Mouse (Mus musculus): ENCODE measurements around the gene Clmn.
"Not testable (repeated sequence)": the region's sequence is repeated elsewhere in the genome, so short reads cannot be mapped to it uniquely, and the experiment has no call there.

Gene Clmn

DNA sequence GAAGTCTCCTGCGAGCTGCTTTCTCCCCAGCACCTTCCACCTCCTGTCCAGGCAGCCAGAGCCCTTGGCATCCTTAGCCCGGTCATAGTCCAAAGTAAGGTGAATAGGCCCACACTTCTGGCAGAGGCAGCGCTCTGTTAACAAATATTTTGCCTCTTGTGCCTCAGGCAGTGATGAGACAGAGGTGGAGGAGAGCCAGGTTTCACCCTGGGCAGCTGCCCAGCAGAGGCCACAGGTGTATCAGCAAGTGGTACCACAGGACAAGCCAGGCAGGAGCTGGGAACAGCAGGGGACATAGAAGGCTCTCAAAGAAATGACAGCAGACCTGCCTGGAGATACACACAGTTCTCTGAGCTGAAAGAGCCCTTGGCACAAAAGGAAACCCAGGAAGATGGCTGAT lies 23.6 kb downstream of the Clmn start:
- in situ Hi-C loops (cut with MboI; ENCODE audit: low sequenced_read_pairs): no loop called here

DNA sequence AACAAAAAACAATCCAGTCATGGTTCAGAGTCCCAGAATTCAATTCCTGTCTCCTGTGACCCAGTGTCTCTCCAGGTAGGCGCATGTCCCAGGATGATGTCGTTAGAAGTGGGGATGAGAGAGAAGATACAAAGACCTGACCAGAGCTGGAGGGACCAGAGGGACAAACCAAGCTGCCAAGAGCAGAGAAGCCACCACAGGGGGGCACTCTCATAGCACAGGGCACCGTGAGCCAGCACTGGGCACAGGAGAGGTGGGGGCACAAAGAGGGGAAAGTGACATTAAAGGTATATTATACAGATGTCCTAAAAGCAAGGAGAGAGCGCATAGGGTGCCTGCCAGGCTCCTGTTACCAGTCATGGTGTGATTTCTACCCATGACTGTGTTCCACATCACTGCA lies 25.9 kb downstream of the Clmn start:
- in situ Hi-C loops (cut with MboI; ENCODE audit: low sequenced_read_pairs): no loop called here

DNA sequence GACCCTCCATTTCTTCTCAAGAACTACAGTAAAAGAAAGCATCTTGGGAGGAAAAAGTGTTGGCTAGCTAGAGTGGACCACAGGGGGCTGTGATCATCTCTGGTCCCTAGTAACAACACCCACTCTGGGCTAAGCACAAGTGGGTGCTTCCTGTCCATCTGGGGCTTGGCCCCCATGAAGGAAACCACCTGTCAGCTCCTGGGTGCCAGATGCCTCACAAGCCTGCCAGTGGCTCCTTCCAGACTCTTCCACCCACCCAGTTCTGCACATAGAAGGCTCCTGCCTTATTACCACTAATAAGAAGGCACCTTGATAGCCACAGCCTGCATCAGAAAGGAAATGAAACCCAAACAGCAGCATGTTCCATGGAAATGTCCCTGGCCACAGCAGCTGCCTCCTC lies 26.4 kb downstream of the Clmn start:
- in situ Hi-C loops (cut with MboI; ENCODE audit: low sequenced_read_pairs): no loop called here

DNA sequence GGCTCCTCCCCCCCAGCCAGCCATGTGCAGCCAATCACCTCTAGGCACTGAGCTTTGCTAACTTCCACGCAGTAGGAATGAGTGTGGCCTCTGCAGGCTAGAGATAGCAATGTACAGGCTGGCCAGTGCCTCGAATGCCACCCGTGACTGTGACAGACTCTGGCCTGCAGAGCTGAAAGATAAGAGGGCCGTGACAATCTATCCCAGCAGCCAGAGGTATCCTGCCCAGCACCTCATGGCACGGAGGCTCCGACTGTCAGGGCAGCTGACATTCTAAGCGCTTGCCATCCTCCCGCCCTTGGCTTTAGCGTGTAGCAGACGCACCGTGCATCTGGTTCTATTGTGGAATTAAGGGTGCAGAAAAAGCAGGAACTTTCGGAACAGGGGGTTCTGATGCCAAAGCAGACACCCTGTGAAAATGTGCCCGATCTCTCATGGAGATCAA lies 26.9 kb downstream of the Clmn start:
- in situ Hi-C loops (cut with MboI; ENCODE audit: low sequenced_read_pairs): no loop called here

DNA sequence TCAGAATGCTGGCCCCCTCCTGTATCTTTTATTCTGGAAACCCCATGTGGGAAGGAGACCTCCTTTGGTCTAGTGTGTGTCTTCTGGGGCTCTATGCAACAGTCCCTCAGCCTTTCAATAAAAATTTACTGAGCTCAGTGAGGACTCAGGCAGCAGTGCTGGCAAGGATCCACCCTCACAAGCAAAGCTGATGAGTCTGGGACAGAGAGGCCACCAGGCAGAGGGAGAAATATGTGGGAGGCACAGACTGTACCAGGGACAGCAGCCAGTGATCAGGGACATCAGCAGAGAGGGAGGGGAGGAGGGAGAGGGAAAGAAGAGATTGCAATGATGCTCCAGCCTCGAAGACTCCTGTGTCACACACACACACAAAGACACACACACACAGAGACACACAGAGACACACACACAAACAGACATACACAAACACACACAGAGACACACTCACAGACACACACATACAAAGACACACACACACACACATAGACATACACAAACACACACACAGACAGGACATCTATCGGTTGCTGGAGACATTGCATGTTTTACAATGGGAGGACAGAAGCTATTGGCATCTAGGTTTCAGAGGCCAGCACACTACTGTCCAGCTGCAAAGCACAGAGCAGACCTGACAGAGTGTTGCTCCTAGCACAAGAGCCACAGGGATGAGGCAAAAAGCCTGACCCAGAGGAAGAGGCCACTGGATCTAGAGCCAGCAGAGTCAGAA lies 27.6 kb downstream of the Clmn start:
- in situ Hi-C loops (cut with MboI; ENCODE audit: low sequenced_read_pairs): no loop called here

DNA sequence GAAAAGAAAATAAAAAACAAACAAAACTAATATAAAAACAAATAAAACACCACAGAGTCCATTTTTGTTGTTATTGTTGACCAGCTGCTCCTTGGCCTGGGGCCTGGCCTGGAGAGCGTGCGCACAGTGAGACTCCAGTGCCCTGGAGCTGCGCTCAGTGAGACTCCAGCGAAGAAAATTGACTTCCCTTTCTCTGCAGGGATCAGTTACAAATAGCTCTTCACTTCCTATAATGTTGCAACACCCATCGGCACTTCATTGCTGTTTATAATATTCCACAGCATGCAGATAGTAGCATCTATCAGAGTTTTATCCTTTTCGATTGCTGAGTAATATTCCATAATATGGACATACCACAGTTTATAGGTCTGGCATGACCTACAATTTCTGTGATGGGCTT lies 28.6 kb downstream of the Clmn start:
- in situ Hi-C loops (cut with MboI; ENCODE audit: low sequenced_read_pairs): no loop called here

DNA sequence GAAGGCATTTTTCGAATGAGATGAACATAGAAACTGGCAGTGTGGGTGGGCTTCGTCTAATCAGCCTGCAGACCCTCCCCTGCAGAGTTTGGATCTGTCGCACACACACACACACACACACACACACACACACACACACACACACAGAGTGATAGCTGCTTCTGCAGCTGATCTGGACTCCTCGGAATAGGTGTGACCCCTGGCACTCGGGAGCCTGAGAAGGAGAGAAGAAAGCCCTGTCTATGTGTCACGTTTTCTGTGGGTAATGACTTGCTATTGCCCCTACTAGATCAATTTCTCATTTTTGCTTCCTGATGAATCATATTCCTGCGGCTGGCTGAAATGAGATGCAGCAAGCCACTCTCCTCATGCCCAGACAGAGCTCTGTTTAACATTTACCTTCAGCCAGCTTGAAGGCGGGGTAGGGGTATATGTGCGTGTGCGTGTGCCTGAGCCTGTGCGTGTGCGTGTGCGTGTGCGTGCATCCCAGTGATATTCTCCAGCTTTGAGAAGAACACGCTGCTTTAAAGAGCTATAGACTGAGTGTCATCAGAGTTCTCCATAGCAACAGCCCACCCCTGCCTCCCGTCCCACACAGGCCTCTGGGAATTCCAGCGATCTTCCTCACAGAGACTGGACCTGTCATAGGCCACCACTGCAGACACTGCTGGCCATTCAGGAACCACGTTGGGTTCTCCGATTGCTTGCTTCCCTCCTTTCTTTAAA lies 29.3 kb downstream of the Clmn start:
- in situ Hi-C loops (cut with MboI; ENCODE audit: low sequenced_read_pairs): no loop called here

DNA sequence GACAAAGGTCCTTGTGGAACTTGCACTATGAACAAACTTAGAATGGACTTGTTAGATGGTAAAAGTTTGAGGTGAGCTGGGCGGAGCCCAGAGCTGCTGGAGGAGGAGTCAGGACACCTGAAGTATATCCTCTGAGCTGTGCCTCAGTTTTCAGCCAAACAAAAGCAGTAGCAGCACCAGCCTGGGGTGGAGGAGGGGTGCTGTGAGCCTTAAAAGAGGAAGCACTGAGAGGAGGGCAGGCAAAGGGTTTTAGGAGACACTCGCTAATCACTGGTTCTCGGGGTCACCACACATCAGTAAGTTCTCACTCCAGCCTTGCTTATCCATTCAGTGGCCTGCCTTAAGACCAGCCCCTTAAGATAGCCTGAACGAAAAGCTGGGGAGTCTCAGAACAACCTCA lies 30.1 kb downstream of the Clmn start:
- in situ Hi-C loops (cut with MboI; ENCODE audit: low sequenced_read_pairs): no loop called here

DNA sequence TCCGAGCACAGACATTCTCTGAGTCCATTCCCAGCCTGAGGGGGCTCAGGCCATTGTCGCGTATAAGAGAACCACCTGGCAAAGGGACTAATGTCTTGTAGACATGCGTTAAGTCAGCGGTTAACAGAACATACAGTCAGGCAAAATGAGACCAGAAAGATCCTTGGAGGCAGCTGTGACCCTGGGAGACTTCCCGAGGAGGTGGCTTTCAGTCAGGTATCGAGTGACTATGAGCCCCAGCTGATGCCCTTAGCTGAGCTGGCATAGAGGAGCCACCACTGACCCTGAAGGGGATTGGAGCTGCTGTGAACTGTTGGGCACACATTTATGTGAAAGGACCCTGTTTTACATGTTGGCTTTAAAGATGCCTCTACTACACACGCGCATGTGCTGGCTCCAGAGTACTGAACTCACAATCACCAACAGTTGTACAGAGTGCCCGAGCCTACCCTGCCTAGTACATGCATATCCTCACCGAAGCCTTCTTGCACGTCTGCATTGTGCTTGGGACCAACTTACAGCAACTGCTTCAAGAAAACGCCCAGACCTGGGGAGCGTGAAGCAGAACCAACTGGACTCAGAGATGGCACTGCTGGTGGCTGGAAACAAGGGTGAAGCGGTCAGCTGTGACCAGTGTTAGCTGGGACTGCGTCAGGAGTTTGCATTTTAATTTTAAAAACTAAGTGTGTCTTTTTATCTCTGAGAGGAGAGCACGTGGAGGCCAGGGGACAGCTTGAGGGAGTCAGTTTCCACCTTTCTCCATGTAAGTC lies 34.0 kb downstream of the Clmn start:
- in situ Hi-C loops (cut with MboI; ENCODE audit: low sequenced_read_pairs): no loop called here

DNA sequence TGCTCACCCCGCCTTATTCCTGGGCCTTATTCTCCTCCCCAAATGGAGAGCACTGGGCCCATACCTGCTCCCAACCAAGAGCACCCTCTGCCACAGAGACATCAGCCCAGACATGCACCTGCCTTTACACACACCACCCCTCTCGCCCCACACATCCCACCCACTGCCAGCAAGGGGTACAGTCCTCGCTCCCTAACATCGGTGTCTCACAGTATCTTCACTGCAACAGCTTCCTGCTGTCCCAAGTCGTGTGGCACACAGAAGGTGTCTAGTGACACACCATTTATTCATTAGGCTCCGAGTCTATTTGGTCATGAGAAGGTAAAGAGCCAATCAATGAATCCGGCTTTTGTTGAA lies 34.6 kb downstream of the Clmn start:
- in situ Hi-C loops (cut with MboI; ENCODE audit: low sequenced_read_pairs): no loop called here

DNA sequence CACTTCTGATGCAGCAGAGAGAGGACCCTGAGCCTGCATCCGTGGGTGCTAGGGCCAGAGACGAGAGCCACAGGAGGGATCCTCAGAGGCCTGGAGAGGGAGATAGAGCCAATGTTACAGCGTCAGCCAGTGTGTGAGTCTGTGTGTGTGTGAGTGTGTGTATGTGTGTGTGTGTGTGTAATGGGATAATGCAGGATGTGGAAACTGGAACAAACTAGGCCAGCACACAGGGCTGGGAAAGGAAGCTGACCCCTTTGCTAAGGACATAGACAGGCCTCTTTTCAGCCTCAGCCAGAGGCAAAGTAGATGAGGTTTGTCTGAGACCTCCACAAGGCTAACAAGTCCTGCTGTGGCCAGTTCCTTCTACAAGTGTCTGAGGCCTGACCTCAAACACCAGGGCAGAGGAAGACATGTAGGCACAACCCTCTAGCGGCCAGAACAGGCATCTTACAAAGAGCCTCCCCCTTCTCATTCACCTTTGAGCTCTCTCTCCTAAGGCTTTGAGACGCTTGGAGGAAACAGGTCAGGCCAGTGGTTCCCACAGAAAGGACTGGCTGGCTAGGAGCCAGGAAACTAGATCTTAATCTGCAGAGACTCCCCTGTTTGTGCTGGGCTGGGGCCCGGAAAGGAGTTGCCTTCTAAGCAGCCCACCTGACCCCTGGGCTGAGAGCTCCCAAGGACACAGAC lies 35.1 kb downstream of the Clmn start:
- in situ Hi-C loops (cut with MboI; ENCODE audit: low sequenced_read_pairs): no loop called here

DNA sequence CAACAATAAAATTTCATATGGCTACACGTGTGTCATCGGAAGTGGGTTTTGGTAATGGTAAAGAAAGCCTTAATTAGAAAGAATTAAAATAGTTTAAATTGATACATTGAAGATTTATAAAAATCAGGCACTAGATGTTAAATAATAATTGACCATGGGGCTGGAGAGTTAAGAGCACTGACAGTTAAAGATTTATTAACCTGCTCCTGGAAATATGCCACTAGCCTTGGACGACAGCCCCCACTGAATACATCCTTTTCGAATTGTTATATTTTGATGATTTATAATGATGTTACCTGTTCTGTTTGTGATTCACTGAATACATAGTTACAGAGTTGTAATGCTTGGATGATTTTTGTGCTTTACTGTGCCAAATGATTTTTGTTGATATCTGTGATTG lies 35.9 kb downstream of the Clmn start:
- in situ Hi-C loops (cut with MboI; ENCODE audit: low sequenced_read_pairs): not testable (repeated sequence)

DNA sequence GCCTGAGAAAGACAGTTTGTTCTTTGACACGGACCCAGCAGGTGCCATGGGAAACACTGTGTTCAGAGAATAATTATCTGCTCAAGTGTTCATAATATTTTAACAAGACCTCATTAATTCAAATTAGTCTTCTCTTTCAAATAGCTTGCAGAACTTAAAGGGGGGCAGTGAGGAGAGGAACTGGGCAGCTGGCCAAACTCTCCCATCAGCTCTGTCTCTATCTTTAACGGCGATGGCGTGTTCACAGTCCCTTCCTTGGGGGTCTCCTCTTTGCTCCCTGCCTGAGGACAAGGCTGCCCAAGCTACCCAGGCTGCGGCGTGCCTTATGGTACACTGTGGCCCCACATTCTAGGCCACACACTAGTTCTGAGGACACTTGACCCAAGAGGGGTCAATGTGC lies 37.2 kb downstream of the Clmn start:
- in situ Hi-C loops (cut with MboI; ENCODE audit: low sequenced_read_pairs): no loop called here

DNA sequence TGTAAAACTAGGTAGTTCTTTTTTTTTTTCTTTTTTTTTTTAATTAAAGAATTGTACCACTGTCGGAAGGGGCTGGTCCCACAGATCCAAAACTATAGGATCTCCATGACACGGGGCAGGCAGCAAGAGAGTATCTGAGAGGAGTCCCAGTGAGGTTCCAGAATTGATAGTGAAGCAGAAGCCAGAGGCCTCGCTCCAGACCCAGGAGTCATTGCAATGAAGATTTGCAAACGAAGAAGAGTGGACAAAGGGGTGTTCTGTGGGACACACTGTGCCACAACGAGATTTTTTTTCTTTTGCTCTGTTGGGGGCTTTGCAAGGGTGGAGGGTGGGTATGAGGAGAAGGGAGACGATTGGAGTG lies 40.0 kb downstream of the Clmn start:
- in situ Hi-C loops (cut with MboI; ENCODE audit: low sequenced_read_pairs): no loop called here

DNA sequence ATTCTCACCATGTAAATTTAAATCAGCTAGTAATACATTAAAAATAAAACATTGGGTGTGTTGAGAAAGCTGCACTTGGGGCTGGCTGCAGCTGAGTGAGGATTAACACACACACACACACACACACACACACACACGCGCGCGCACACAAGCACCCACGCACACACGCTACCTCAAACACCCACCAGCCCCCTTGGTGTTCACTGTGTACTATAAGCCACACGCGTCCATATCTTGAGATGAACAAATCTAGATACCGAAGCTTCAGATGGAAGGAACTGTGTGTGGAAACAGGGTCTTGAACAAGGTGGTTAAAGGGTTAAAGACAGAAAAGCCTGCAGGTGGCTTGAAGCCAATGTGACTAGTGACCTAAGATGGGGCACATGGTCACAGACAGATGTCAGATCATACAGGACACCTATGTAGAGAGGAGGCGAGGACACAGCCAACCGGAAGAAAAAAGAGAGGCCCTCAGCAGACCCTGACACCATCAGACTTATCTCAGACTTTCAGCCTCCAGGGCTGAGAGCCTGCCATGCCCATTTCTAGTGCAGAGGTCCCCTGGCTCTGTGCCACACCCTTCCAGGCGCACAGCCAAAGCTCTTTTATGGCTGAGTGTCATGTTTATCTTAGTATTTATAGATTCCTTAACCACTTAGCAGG lies 40.5 kb downstream of the Clmn start:
- in situ Hi-C loops (cut with MboI; ENCODE audit: low sequenced_read_pairs): no loop called here

DNA sequence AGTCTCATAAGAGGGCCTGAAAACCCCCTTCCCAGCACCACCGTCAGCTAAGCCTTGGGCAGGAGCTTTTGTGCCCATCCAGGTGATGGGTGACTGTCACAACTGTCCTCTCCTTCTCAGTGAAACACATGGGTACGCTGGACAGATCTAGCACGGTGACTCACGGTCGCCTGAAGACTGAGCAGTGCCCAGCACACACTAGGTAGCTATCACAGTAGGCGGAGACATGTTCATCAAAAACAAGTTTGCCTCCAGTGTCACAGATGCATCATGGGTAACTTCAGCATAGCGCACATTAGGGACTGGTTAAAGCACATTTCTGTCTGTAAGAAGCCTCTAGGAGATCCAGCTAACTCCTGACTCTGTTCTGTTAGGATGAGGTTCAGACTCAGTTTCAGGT lies 41.2 kb downstream of the Clmn start:
- in situ Hi-C loops (cut with MboI; ENCODE audit: low sequenced_read_pairs): no loop called here

DNA sequence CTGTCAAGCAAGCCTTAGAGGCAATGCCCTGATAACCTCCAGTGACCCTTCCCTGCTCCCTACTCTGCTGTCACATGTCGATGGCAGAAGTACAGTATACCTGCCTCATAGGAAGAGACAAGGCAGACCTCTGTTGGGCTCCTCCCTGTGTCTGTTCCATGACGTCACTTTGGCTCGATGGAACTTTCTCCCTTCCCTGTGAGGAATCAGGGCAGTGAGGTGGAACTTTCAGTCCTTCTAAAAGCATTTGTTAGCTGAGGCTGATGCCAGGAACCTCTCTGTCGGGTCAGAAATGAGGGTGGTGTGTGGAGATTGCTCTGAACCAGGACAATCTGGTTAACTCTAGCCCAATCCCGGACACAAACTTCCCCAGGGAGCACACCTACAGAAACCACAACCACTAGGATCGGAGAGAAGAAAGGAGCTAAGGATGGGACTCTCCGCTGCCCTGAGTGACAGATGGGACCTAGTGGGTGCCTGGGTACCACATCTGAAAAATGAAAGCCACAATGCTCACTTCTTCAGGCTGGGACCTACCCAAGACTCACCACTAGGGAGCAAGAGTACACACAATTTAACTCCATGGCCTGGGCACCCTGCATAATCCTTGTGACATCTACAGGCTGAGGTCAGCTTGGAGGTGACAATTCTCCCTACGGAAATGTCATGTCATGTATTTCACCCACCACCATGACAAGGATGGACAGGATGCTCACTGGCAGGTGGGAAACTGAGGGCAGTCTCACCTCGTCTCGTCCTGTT lies 41.9 kb downstream of the Clmn start:
- in situ Hi-C loops (cut with MboI; ENCODE audit: low sequenced_read_pairs): no loop called here

DNA sequence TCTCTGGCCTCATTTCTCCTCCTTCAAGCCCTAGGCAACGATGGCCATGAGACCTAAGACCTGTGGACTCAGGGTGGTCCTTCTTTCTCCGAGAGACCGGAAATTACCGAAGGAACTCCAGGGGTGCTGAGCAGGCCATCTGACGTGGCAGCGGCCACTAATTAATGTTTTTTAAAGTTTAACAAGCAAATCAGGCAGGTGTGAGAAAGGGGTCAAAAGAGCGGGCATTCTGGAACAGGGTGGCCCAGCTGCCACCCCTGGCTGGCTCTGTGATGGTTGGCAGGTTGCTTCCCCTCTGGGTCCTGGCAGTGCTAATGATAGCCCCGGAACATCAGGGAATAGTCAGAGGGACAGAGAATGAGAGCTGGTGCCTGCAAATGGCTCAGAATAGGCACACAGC lies 42.7 kb downstream of the Clmn start:
- in situ Hi-C loops (cut with MboI; ENCODE audit: low sequenced_read_pairs): no loop called here

DNA sequence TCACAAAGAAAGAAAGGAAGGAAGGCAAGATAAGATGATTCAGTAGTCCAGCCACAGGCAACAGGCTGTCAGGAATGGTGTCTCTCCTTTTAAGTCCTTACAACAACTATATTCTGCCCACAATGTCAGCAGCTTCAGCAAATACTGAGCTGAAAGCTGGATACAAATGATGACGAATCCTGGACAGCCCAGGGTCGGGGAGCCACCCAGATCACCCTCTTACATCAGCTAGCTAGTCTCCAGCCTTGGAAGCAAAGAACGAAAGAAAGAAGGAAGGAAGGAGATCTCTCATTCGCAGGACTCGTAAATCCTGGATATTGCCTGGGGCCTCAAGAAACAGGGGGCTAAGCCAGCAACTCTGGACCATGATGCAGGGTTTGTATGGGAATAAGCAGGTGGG lies 44.8 kb downstream of the Clmn start:
- in situ Hi-C loops (cut with MboI; ENCODE audit: low sequenced_read_pairs): no loop called here

DNA sequence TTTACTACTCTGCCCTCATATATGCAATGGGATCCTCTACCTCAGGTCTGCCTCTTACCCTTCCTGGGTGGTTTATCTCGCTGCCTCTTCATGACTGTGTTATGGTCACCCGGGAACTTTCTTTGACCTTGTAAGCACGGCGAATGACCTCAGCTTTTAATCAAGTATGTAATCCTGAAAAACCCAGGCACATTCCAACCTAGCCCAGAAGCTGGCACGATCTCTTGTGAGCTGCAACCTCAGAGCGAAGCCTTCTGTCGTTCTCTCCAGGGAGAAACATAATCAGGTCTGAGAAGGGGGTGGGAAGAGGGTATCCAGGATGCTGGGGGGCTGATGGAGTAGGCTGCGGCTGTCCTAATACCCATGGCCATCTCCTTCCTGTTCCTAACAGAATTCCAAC lies 45.8 kb downstream of the Clmn start:
- in situ Hi-C loops (cut with MboI; ENCODE audit: low sequenced_read_pairs): no loop called here
